Mouse (Mus musculus) megakaryocyte, embryonic 14.5 days (primary cell): ENCODE measurements around the gene Asb16. TPM values are rescaled to one million over a fixed set of nuclear protein-coding genes. Genes with fewer than 3 reads are reported as not detected.
A peak's percentile ranks its signal among the peaks of the same experiment; 100 is the strongest.

ENCODE experiments used
- H3K27me3 ChIP-seq: replicated peaks from 2 replicates; pipeline ENCODE3; 2012; ENCODE audit warnings: inconsistent platforms
- H3K36me3 ChIP-seq: replicated peaks from 2 replicates; pipeline ENCODE3; 2012; ENCODE audit warnings: low read length, inconsistent platforms, mixed read lengths
- H3K4me1 ChIP-seq: 2 replicates; pipeline ENCODE4 v1.6.1; 2012; ENCODE audit warnings: inconsistent platforms
- H3K4me3 ChIP-seq: replicated peaks from 2 replicates; pipeline ENCODE3; 2012; ENCODE audit warnings: moderate library complexity, mild to moderate bottlenecking, inconsistent platforms
- H3K9me3 ChIP-seq: 2 replicates; pipeline ENCODE4 v1.6.1; 2012; ENCODE audit warnings: inconsistent platforms
- FLI1 ChIP-seq: IDR thresholded peaks from 2 replicates; pipeline ENCODE4 v1.6.1; 2012; ENCODE audit warnings: low read length, inconsistent platforms, mixed read lengths
- GATA1 ChIP-seq: IDR thresholded peaks from 3 replicates; pipeline ENCODE4 v1.6.1; 2012; ENCODE audit warnings: mixed read lengths, low read length, inconsistent platforms, borderline replicate concordance
- polyA plus RNA-seq: library from polyadenylated mRNA; stranded (reverse); fragments of >175 nt; gene quantifications from 2 replicates; pipeline ENCODE4 v1.2.3, GENCODE M21; 2012; ENCODE audit warnings: low replicate concordance; ENCODE audit not compliant: insufficient read depth

The Asb16 gene
- polyA plus RNA-seq, 1 experiment = not detected

- H3K36me3 ChIP-seq = peaks cover 25% of the 10 kb centered on the region
- H3K27me3 ChIP-seq = no peaks in the 10 kb centered on the region
- TF ChIP-seq GATA1 = no peak
- TF ChIP-seq FLI1 = no peak
- H3K4me3 ChIP-seq = peak overlapping the region; percentile 97
- no peaks in the 10 kb centered on the region for H3K9me3 ChIP-seq
- H3K4me1 ChIP-seq = peaks cover 36% of the 10 kb centered on the region
Observed at GRCm38 (mm10) chr11:102283922-102284321, 15.4 kb downstream of the Asb16 start.

DNA sequence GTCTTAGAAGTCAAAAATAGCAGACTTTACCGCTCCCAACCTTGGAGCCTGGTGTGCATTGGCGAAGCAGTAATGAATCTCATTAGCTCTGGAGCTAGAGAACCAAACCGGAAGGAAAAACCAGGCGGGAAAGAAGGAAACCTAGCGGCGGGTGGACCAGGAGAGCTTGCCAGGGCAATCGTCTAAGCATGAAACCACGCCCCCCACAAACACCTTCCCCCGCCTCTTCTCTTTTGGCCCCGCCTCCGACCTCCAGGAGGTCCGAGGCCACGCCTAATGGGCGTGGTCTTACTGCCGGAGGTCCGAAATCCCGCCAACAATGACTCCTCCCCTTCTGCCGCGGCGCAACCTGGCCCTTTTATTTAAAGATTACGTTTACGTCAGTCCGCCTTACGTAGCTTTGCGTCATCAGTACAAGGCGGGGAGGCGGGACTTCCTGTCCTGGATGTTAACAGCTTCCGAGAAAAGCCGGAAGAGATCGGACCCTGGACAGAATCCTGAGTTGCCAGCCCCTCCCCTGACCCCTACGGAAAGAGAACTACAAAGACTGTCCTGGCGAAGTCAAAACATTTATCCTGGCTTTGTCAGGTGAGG is 16.1 kb downstream of the Asb16 start, which contains the start of gene Tmub2:
Gene Tmub2, plus strand, starts transcription at position 431 of the 594 bp plus-strand sequence.
- Histone ChIP-seq H3K27me3 (no peaks in the 10 kb centered on the region), H3K36me3 (peaks cover 32% of the 10 kb centered on the region), H3K4me1 (peaks cover 42% of the 10 kb centered on the region), H3K4me3 (peak within 1 kb of the TSS; percentile 97), H3K9me3 (no peaks in the 10 kb centered on the region)
- TF ChIP-seq FLI1 (peak; percentile 49; the same call in 1 of the 2 replicates), GATA1 (no peak)

GRCm38 (mm10) chr11:102285095-102285834 is 16.7 kb downstream of the Asb16 start:
- Histone ChIP-seq H3K36me3 (peaks cover 38% of the 10 kb centered on the region), H3K4me3 (peak overlapping the region; percentile 97), H3K27me3 (no peaks in the 10 kb centered on the region), H3K4me1 (peaks cover 48% of the 10 kb centered on the region), H3K9me3 (no peaks in the 10 kb centered on the region)
- TF ChIP-seq GATA1 (no peak), FLI1 (no peak)

DNA sequence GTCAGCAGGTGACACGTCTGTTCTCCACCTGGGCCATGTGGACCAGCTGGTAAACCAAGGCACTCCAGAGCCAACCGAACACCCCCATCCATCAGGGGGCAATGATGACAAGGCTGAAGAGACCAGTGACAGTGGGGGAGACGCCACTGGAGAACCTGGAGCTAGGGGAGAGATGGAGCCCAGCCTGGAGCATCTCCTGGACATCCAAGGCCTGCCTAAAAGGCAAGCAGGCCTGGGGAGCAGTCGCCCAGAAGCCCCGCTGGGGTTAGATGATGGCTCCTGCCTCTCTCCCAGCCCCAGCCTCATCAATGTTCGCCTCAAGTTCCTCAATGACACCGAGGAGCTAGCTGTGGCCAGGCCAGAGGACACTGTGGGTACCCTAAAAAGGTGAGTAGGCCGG is 18.9 kb downstream of the Asb16 start:
- H3K27me3 ChIP-seq = no peaks in the 10 kb centered on the region
- H3K4me1 ChIP-seq = peaks cover 64% of the 10 kb centered on the region
- peak overlapping the region; percentile 50 for H3K4me3 ChIP-seq

GRCm38 (mm10) chr11:102288027-102288804 is 19.7 kb downstream of the Asb16 start:
- peaks cover 64% of the 10 kb centered on the region for H3K4me1 ChIP-seq
- no peaks in the 10 kb centered on the region for H3K9me3 ChIP-seq
- no peak overlapping the region for H3K4me3 ChIP-seq
- no peaks in the 10 kb centered on the region for H3K27me3 ChIP-seq
- TF ChIP-seq FLI1 (no peak), GATA1 (no peak)
- peaks cover 68% of the 10 kb centered on the region for H3K36me3 ChIP-seq

More for the DNA sequence above, 18.9 kb downstream of the Asb16 start:
- TF ChIP-seq FLI1 = no peak
- no peak for TF ChIP-seq GATA1
- peaks cover 61% of the 10 kb centered on the region for H3K36me3 ChIP-seq
- no peaks in the 10 kb centered on the region for H3K9me3 ChIP-seq

DNA sequence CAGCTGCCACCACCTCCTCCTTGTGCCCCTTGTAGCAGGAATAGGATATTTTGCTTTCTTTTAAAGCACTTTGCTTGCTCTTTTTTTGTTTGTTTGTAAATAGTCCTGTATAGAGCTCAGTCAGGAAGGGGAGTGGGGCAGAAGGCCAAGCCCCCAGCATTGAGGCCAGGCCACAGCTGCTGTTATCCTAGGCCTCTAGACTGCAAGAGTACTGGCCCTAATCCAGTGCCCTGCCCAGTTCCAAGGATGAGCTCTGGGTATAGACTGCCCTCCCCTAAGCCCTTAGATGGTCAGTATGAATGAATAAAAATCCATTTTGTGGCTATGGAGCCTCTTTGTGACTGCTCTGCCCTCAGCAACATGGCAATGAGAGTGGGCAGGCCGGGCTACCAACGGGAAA is 20.4 kb downstream of the Asb16 start:
- Histone ChIP-seq H3K9me3 (no peaks in the 10 kb centered on the region), H3K4me1 (peaks cover 67% of the 10 kb centered on the region), H3K27me3 (no peaks in the 10 kb centered on the region), H3K36me3 (peaks cover 74% of the 10 kb centered on the region), H3K4me3 (no peak overlapping the region)
- no peak for TF ChIP-seq GATA1
- TF ChIP-seq FLI1 = no peak

DNA sequence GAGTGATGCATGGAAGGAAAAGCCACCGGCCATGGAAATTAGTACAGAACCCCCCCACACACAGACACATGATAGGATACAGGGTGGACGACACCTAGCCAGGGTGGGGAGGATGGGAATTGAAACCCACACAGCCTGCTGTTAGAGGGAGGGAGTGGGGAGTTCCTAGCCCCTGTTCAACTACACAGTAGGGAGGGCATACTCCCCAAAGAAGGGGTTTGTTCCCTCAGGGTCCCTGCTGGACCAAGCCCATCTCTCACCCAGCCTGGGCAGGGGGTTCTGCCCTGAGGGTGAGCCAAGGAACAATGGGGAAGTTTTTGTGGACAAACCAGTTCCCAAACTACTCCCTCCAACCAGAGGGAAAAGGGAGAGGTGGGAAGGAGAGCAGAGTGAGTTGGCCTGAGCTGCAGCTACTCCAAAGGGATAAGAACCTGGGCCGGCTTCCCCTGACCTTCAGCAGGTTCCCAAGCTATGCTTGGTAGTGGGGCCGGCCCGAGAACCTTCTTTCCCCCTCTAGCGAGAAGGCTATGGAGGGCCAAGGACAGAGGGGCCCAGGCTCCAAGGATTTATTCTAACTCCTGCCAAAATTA is 21.1 kb downstream of the Asb16 start:
- Histone ChIP-seq H3K9me3 (no peaks in the 10 kb centered on the region), H3K4me1 (peaks cover 74% of the 10 kb centered on the region), H3K4me3 (no peak overlapping the region), H3K36me3 (peaks cover 81% of the 10 kb centered on the region), H3K27me3 (no peaks in the 10 kb centered on the region)
- TF ChIP-seq GATA1 (no peak), FLI1 (no peak)

GRCm38 (mm10) chr11:102290141-102290540 is 21.6 kb downstream of the Asb16 start:
- no peak for TF ChIP-seq GATA1
- peaks cover 86% of the 10 kb centered on the region for H3K36me3 ChIP-seq
- H3K9me3 ChIP-seq = no peaks in the 10 kb centered on the region
- H3K27me3 ChIP-seq = no peaks in the 10 kb centered on the region
- H3K4me3 ChIP-seq = no peak overlapping the region
- H3K4me1 ChIP-seq = peaks cover 79% of the 10 kb centered on the region

- peaks cover 77% of the 10 kb centered on the region for H3K4me1 ChIP-seq
- H3K9me3 ChIP-seq = no peaks in the 10 kb centered on the region
- peaks cover 86% of the 10 kb centered on the region for H3K36me3 ChIP-seq
- no peaks in the 10 kb centered on the region for H3K27me3 ChIP-seq
- no peak for TF ChIP-seq FLI1
- TF ChIP-seq GATA1 = no peak
- no peak overlapping the region for H3K4me3 ChIP-seq
Observed at GRCm38 (mm10) chr11:102291051-102291535, 22.6 kb downstream of the Asb16 start.
